Mouse (Mus musculus) stomach, embryonic 14.5 days (tissue): Measurements from ENCODE around the gene Jag2. TPM values are rescaled to one million over a fixed set of nuclear protein-coding genes. Genes with fewer than 3 reads are reported as not detected.

Experiments
- ATAC-seq: fragments of 200-750 bp; cut with Nextera tagmentation; 2 replicates; pipeline ENCODE4 v1.8.0; 2017; ENCODE audit warnings: low read depth, moderate TSS enrichment; ENCODE audit not compliant: insufficient number of reproducible peaks, insufficient read depth, low FRiP score
- H3K27ac ChIP-seq: fragments of 300-500 bp; sonication (generic); 2 replicates; pipeline ENCODE4 v1.5.1; 2014; ENCODE audit warnings: mild to moderate bottlenecking, low read length, moderate library complexity, mixed read lengths
- H3K27me3 ChIP-seq: fragments of 300-500 bp; sonication (generic); 2 replicates; pipeline ENCODE4 v1.6.1; 2014; ENCODE audit warnings: low read length, control low read depth, mixed read lengths; ENCODE audit not compliant: control insufficient read depth, insufficient read depth
- H3K36me3 ChIP-seq: fragments of 300-500 bp; sonication (generic); 2 replicates; pipeline ENCODE4 v1.6.1; 2014; ENCODE audit warnings: mild to moderate bottlenecking, control low read depth, low read length, moderate library complexity, mixed read lengths; ENCODE audit not compliant: control insufficient read depth, insufficient read depth
- H3K4me1 ChIP-seq: fragments of 300-500 bp; sonication (generic); 2 replicates; pipeline ENCODE4 v1.6.1; 2014; ENCODE audit warnings: low read length, control low read depth, mixed read lengths; ENCODE audit not compliant: control insufficient read depth, insufficient read depth
- H3K4me2 ChIP-seq: fragments of 300-500 bp; sonication (generic); replicated peaks from 2 replicates; pipeline ENCODE4 v1.6.1; 2014; ENCODE audit warnings: low read depth, low read length, control low read depth
- H3K4me3 ChIP-seq: fragments of 300-500 bp; sonication (generic); 2 replicates; pipeline ENCODE4 v1.5.1; 2014; ENCODE audit warnings: low read depth, low read length, control low read depth
- H3K9ac ChIP-seq: fragments of 300-500 bp; sonication (generic); replicated peaks from 2 replicates; pipeline ENCODE4 v1.6.1; 2014; ENCODE audit warnings: low read depth, mild to moderate bottlenecking, control low read depth, low read length, moderate library complexity, mixed read lengths
- H3K9me3 ChIP-seq: fragments of 300-500 bp; sonication (generic); 2 replicates; pipeline ENCODE4 v1.6.1; 2016; ENCODE audit warnings: low read depth, low read length, control low read depth; ENCODE audit not compliant: control insufficient read depth
- WGBS: fragments of 180-500 bp; shearing (Covaris S2); extraction: QIAGEN DNeasy Blood & Tissue Kit; methylation state at CpG from one replicate; pipeline ENCODE4 v1.1.7; 2014; 5-methylcytosine and 5-hydroxymethylcytosine counted together
- polyA plus RNA-seq: library from polyadenylated mRNA; unstranded; fragments of >200 nt; fragmentation: Nextera tagmentation; extraction: Ambion mirVana; gene quantifications from 2 replicates; pipeline ENCODE4 v1.2.1, GENCODE M21; 2014

Jag2 gene
- polyA plus RNA-seq, 1 experiment from 2014 or later, result 8.4 TPM

- no peak for ATAC-seq
- Histone ChIP-seq H3K4me1 (no peaks in the 10 kb centered on the region), H3K9me3 (no peaks in the 10 kb centered on the region), H3K36me3 (no peaks in the 10 kb centered on the region; the same call in 1 of the 2 replicates), H3K9ac (no peak overlapping the region), H3K4me3 (no peak overlapping the region), H3K4me2 (no peak overlapping the region), H3K27me3 (no peaks in the 10 kb centered on the region), H3K27ac (no peak overlapping the region)
- 97% methylated on average over 22 of the region's 22 CpGs for WGBS
Observed at GRCm38 (mm10) chr12:112908991-112909390, 20.6 kb downstream of the Jag2 start.

GRCm38 (mm10) chr12:112905001-112905400, 24.6 kb downstream of the Jag2 start:
- Histone ChIP-seq H3K27ac (no peak overlapping the region), H3K27me3 (no peaks in the 10 kb centered on the region), H3K9me3 (no peaks in the 10 kb centered on the region), H3K4me3 (no peak overlapping the region), H3K4me2 (no peak overlapping the region), H3K9ac (no peak overlapping the region), H3K4me1 (no peaks in the 10 kb centered on the region), H3K36me3 (no peaks in the 10 kb centered on the region; the same call in 1 of the 2 replicates)
- ATAC-seq, result no peak
- 84% methylated on average over 5 of the region's 5 CpGs for WGBS

DNA sequence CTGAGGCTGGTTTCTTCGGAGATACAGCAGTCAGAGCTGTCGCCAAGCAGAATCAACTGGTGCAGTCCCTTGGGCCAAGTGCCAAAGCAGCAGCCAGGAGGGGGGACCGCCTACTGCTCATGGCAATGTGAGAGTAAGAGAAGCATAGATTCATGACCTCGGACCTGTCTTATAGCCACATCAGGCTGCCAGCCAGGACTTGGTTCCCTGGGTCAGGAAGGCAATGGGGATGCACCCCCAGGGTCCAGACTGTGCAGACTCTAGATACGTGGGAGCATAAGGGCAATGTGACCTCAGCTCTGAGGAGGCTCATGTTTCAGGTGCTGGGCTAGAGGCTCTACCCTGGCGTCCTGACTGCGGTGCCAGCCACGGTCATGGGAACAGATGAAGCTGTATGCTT, 25.6 kb downstream of the Jag2 start:
- 66% methylated on average over 8 of the region's 8 CpGs for WGBS
- Histone ChIP-seq H3K9me3 (no peaks in the 10 kb centered on the region), H3K4me2 (no peak overlapping the region), H3K27me3 (no peaks in the 10 kb centered on the region), H3K9ac (no peak overlapping the region), H3K36me3 (no peaks in the 10 kb centered on the region; the same call in 1 of the 2 replicates), H3K4me3 (no peak overlapping the region), H3K4me1 (no peaks in the 10 kb centered on the region), H3K27ac (no peak overlapping the region)
- no peak for ATAC-seq

DNA sequence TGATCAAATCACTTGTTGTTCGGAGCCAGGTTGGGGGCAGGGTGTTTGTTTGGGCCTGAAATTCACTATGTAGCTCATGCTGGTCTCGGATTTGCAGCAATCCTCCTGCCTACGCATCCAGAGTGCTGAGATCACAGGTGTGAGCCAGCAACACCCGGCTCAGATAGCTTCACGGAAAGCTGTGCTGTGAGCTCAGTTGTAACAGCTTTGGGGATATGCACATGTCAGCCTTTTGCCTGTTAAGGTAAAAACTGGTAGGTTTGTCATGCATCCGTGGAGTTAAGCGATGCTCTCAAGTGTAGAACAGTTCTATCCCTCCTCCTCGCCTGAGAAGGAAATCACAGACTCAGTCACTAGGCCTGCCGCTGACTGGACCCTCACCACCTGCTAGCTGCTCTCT, 28.9 kb downstream of the Jag2 start:
- no peaks in the 10 kb centered on the region for H3K27me3 ChIP-seq
- no peaks in the 10 kb centered on the region for H3K4me1 ChIP-seq
- no peak overlapping the region for H3K4me3 ChIP-seq
- WGBS, result 81% methylated on average over 9 of the region's 9 CpGs
- H3K27ac ChIP-seq, result no peak overlapping the region
- H3K4me2 ChIP-seq, result no peak overlapping the region
- no peak overlapping the region for H3K9ac ChIP-seq
- H3K36me3 ChIP-seq, result no peaks in the 10 kb centered on the region
- H3K9me3 ChIP-seq, result no peaks in the 10 kb centered on the region
- ATAC-seq, result no peak

GRCm38 (mm10) chr12:112898960-112899359, 30.6 kb downstream of the Jag2 start:
- H3K9me3 ChIP-seq, result no peaks in the 10 kb centered on the region
- no peak overlapping the region for H3K9ac ChIP-seq
- no peak for ATAC-seq
- no peaks in the 10 kb centered on the region for H3K27me3 ChIP-seq
- H3K27ac ChIP-seq, result no peak overlapping the region
- no peak overlapping the region for H3K4me2 ChIP-seq
- H3K36me3 ChIP-seq, result no peaks in the 10 kb centered on the region
- 64% methylated on average over 4 of the region's 4 CpGs for WGBS
- H3K4me1 ChIP-seq, result no peaks in the 10 kb centered on the region
- no peak overlapping the region for H3K4me3 ChIP-seq

DNA sequence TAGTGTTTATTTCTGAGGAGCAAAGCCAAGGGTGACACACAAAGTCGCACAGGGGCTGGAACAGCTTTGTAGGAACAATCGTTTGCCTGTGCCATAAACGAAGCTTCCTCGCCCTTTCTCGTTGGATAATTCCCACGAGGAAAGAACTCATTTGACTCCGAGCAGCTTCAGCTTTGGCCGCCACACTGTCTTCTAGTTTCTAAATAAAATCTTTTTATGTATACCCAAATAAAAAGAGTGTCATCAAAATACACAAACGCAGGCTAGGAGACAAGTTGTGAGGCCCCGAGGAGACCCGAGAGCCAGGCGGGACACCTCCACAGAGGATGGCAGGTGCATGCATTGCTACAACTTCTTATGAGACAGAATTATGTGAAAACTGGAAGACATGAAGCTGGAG, 31.2 kb downstream of the Jag2 start:
- 58% methylated on average over 12 of the region's 12 CpGs for WGBS
- no peak overlapping the region for H3K9ac ChIP-seq
- H3K27ac ChIP-seq, result no peak overlapping the region
- no peaks in the 10 kb centered on the region for H3K27me3 ChIP-seq
- no peaks in the 10 kb centered on the region for H3K9me3 ChIP-seq
- no peak overlapping the region for H3K4me2 ChIP-seq
- H3K36me3 ChIP-seq, result no peaks in the 10 kb centered on the region
- H3K4me1 ChIP-seq, result no peaks in the 10 kb centered on the region
- no peak for ATAC-seq
- no peak overlapping the region for H3K4me3 ChIP-seq

GRCm38 (mm10) chr12:112897522-112898212, 31.9 kb downstream of the Jag2 start:
- no peak overlapping the region for H3K27ac ChIP-seq

DNA sequence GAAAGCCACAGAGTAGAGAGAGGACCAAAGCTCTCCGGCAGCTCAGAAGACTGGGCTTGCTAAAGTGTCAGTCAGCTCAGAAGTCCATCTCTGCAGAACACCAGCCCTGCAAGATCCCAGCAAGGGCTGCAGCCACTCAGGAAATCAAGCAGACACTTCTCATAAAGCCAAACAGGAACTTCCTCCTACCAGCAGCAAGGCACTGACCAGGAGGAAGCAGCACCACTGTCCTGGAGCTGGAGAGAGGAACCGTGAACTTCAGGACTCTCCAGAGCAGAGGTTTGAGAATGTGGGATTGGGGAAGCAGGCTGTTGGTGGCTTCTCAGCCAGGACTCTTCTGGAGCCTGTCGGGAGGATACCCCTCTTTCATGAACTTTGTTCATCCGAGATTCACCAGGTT, 34.6 kb downstream of the Jag2 start:
- no peak for ATAC-seq
- Histone ChIP-seq H3K4me3 (no peak overlapping the region), H3K27me3 (no peaks in the 10 kb centered on the region), H3K4me1 (no peaks in the 10 kb centered on the region), H3K9ac (no peak overlapping the region), H3K27ac (no peak overlapping the region), H3K36me3 (no peaks in the 10 kb centered on the region), H3K4me2 (no peak overlapping the region), H3K9me3 (no peaks in the 10 kb centered on the region)
- WGBS, result 45% methylated on average over 4 of the region's 4 CpGs

More at GRCm38 (mm10) chr12:112897522-112898212, 31.9 kb downstream of the Jag2 start:
- H3K36me3 ChIP-seq, result no peaks in the 10 kb centered on the region
- no peaks in the 10 kb centered on the region for H3K4me1 ChIP-seq
- no peak overlapping the region for H3K4me3 ChIP-seq
- 30% methylated on average over 16 of the region's 16 CpGs for WGBS
- H3K4me2 ChIP-seq, result no peak overlapping the region; the same call in 1 of the 2 replicates
- no peak overlapping the region for H3K9ac ChIP-seq
- no peaks in the 10 kb centered on the region for H3K27me3 ChIP-seq
- H3K9me3 ChIP-seq, result no peaks in the 10 kb centered on the region
- ATAC-seq, result 0 out of 2 replicates have a peak, but pooled peaks have one; percentile 46
